Mouse (Mus musculus): ENCODE data around the gene Gm436.

Gene Gm436

GRCm38 (mm10) chr4:144686268-144686667, at the start of gene Gm436:
Gene Gm436 (minus strand): TSS chr4:144686368.
- no peak for DNase-seq

- DNase-seq: no peak
These were observed 35.1 kb upstream of the Gm436 start, which contains the start of gene Gm13178 for GRCm38 (mm10) chr4:144721304-144721703. Gene Gm13178 (minus strand): TSS chr4:144721404.

GRCm38 (mm10) chr4:144719691-144720090, 33.5 kb upstream of the Gm436 start:
- no peak for DNase-seq

GRCm38 (mm10) chr4:144718288-144718687, 32.1 kb upstream of the Gm436 start:
- no peak for DNase-seq

- DNase-seq: no peak
These were observed 47.9 kb downstream of the Gm436 start for GRCm38 (mm10) chr4:144638263-144638662.
